Mouse (Mus musculus) adrenal gland, adult 2 months (tissue): ENCODE data around the gene Ankrd13a. TPM values are rescaled to one million over a fixed set of nuclear protein-coding genes. Genes with fewer than 3 reads are reported as not detected.

ENCODE experiments used
- DNase-seq: peaks from one replicate; pipeline ENCODE4 v3.0.0; 2021
- polyA plus RNA-seq: library from polyadenylated mRNA; depleted of rRNA; stranded (reverse); fragments of >200 nt; gene quantifications from 2 replicates; pipeline ENCODE4 v1.2.3, GENCODE M21; 2012
- total RNA-seq, 2 experiments: library from RNA; stranded (reverse); gene quantifications; 2 replicates each; pipeline ENCODE4 v1.2.3; 2021

Ankrd13a gene
- total and polyA plus RNA-seq, 3 experiments: 51.8 to 92.4 (median 78.4) TPM

GRCm38 (mm10) chr5:114799848-114800247, 25.4 kb downstream of the Ankrd13a start:
- no peak for DNase-seq

GRCm38 (mm10) chr5:114801049-114801448, 26.6 kb downstream of the Ankrd13a start:
- no peak for DNase-seq

GRCm38 (mm10) chr5:114801841-114802240, 27.4 kb downstream of the Ankrd13a start:
- DNase-seq: no peak

- no peak for DNase-seq
These were observed 28.8 kb downstream of the Ankrd13a start for GRCm38 (mm10) chr5:114803231-114803630.

GRCm38 (mm10) chr5:114804335-114804734, 29.9 kb downstream of the Ankrd13a start:
- no peak for DNase-seq

- peak; percentile 69 for DNase-seq
These were observed 30.5 kb downstream of the Ankrd13a start for GRCm38 (mm10) chr5:114804958-114805357.

GRCm38 (mm10) chr5:114805436-114806350, 31.2 kb downstream of the Ankrd13a start:
- DNase-seq: no peak

GRCm38 (mm10) chr5:114806636-114807035, 32.2 kb downstream of the Ankrd13a start:
- DNase-seq: no peak

GRCm38 (mm10) chr5:114807063-114807462, 32.6 kb downstream of the Ankrd13a start:
- no peak for DNase-seq

GRCm38 (mm10) chr5:114807468-114807867, 33.0 kb downstream of the Ankrd13a start:
- no peak for DNase-seq

GRCm38 (mm10) chr5:114807893-114808292, 33.4 kb downstream of the Ankrd13a start:
- no peak for DNase-seq

- no peak for DNase-seq
These were observed 33.9 kb downstream of the Ankrd13a start for GRCm38 (mm10) chr5:114808385-114808784.

- DNase-seq: peak; percentile 77
These were observed 34.8 kb downstream of the Ankrd13a start for GRCm38 (mm10) chr5:114809181-114809756.

- no peak for DNase-seq
These were observed 35.3 kb downstream of the Ankrd13a start for GRCm38 (mm10) chr5:114809826-114810225.

- DNase-seq: peak; percentile 91
These were observed 39.2 kb downstream of the Ankrd13a start for GRCm38 (mm10) chr5:114813525-114814181.

- no peak for DNase-seq
These were observed 42.1 kb downstream of the Ankrd13a start for GRCm38 (mm10) chr5:114816599-114816998.

- no peak for DNase-seq
These were observed 43.6 kb downstream of the Ankrd13a start for GRCm38 (mm10) chr5:114818124-114818523.

- DNase-seq: peak; percentile 77
These were observed 48.6 kb downstream of the Ankrd13a start, which contains the start of gene 1500011B03Rik for GRCm38 (mm10) chr5:114822796-114823688. Gene 1500011B03Rik (minus strand): TSS chr5:114823468.

- DNase-seq: peak; percentile 34
These were observed 49.7 kb downstream of the Ankrd13a start for GRCm38 (mm10) chr5:114824197-114824596.

GRCm38 (mm10) chr5:114825978-114826691, 51.7 kb downstream of the Ankrd13a start:
- peak; percentile 67 for DNase-seq

GRCm38 (mm10) chr5:114827427-114827826, 53.0 kb downstream of the Ankrd13a start:
- peak; percentile 52 for DNase-seq
